ENCODE assay signal across 9 mouse cellular contexts in the genomic region with DNA sequence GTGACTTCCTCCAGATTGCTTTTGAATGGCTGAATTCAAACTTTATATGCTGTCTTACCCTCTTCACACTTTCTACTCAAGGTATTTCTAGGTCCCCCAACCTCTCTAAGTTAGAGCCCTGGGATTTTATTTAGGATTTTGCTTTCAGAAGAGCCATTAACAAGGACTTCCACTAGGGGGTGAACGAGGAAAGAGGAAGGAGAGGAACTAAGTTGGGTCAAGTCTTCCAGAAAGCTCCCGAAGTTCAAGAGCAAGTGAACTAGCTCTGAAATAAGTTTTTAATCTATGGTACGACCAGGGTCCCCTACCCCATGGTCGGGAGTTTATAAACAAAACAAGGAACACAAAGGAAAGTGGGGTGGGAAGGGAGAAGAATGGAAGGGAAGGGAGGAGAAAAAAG. TPM values are rescaled to one million over a fixed set of nuclear protein-coding genes. Genes with fewer than 3 reads are reported as not detected.
DNase-seq lines count a peak whose midpoint lies in the region; ATAC-seq and TF ChIP-seq lines count a peak whose summit lies in the region.
"Had no signal": no experiment of that assay in that cellular context is flagged by ENCODE, and none has a peak within 500 bp of the region (broad histone marks: within the 10 kb centered on the region; RNA-seq: fewer than 3 reads in every experiment).

No protein-coding gene starts in this region.

- POLR2A ChIA-PET in Patski (lab: Charles Lee): no interaction called here

- no peak for TF ChIP-seq POLR2A in kidney, adult 2 months (IDR thresholded peaks at IDR 0.05; ENCODE audit: low read depth, low read length)

- H3K4me1 ChIP-seq in kidney, adult 2 months (ENCODE audit: control insufficient read depth, insufficient read depth, low read length): no peaks in the 10 kb centered on the region
- H3K4me1 ChIP-seq in forebrain, embryonic 10.5 days: no peaks in the 10 kb centered on the region
- H3K4me1 ChIP-seq: hindbrain, embryonic 15.5 days had no signal

- no peaks in the 10 kb centered on the region for H3K9me3 ChIP-seq in forebrain, embryonic 10.5 days
- H3K9me3 ChIP-seq: hindbrain, embryonic 15.5 days had no signal

- in situ Hi-C loops in Patski (cut with MboI; ENCODE audit: low pct_unique_long_range_greater_than_20kb): no loop called here

- H3K27me3 ChIP-seq in kidney, adult 2 months (replicated peaks; ENCODE audit: control insufficient read depth, insufficient read depth, low read length): no peaks in the 10 kb centered on the region
- H3K27me3 ChIP-seq in Patski: peaks cover 31% of the 10 kb centered on the region
- no peaks in the 10 kb centered on the region for H3K27me3 ChIP-seq in forebrain, embryonic 10.5 days (ENCODE audit: poor library complexity, severe bottlenecking)
- H3K27me3 ChIP-seq: hindbrain, embryonic 15.5 days had no signal

- no peaks in the 10 kb centered on the region for H3K36me3 ChIP-seq in kidney, adult 2 months (ENCODE audit: control insufficient read depth, insufficient read depth, low read length)
- H3K36me3 ChIP-seq in forebrain, embryonic 10.5 days (replicated peaks): no peaks in the 10 kb centered on the region
- H3K36me3 ChIP-seq: hindbrain, embryonic 15.5 days had no signal

- H3K27ac ChIP-seq in kidney, adult 2 months (ENCODE audit: insufficient read depth, low read depth, low read length): no peak overlapping the region
- H3K27ac ChIP-seq in forebrain, embryonic 10.5 days: no peak overlapping the region
- H3K27ac ChIP-seq: hindbrain, embryonic 15.5 days had no signal

- TF ChIP-seq CTCF in kidney, adult 2 months (conservative IDR thresholded peaks at IDR 0.05; ENCODE audit: insufficient read depth, insufficient read length, low read depth, low read length): no peak
- peak; percentile 39 for TF ChIP-seq CTCF in Patski (IDR thresholded peaks at IDR 0.05)

- WGBS in kidney, adult 2 months: 32% methylated on average over 4 of the region's 4 CpGs
- 51% methylated on average over 4 of the region's 4 CpGs for WGBS in forebrain, embryonic 10.5 days

- peak; percentile 32 for DNase-seq in kidney, adult 2 months
- DNase-seq in kidney, postnatal 36 days: no peak
- DNase-seq in B cell, adult 2 months: peak; percentile 41 to 48
- no peak for DNase-seq in Patski (ENCODE audit: low read depth, low spot score)
- peak; percentile 83 for DNase-seq in induced T-regulatory cell, adult 2 months (ENCODE audit: low read depth)
- no peak for DNase-seq in forebrain, embryonic 10.5 days (ENCODE audit: extremely low spot score, low spot score)
- no peak for DNase-seq in c-Kit-positive CD71-positive TER-119-positive erythroid progenitor cells, embryonic 14.5 days (ENCODE audit: low spot score)
- no peak for DNase-seq in right cerebral cortex, postnatal 4 days

- no peak overlapping the region for H3K4me3 ChIP-seq in kidney, adult 2 months (ENCODE audit: insufficient read depth, low read depth, low read length)
- H3K4me3 ChIP-seq in forebrain, embryonic 10.5 days: no peak overlapping the region
- H3K4me3 ChIP-seq: hindbrain, embryonic 15.5 days had no signal

- CTCF ChIA-PET in Patski (lab: Charles Lee): interaction anchor here (1.0 kb wide), 1 partner anchor 77 kb away, joined by 3 read pairs; no protein-coding TSS in a partner anchor

- no peak for ATAC-seq in Patski

RNA-seq across cellular contexts. Expression of a gene that starts 0.5 kb away (rescaled TPM):
- polyA plus RNA-seq in kidney, adult 2 months (2012; rRNA removed): 0.33 and 7.3 TPM in 2 replicates
- not detected for polyA plus RNA-seq in Patski (2021)
- polyA plus RNA-seq in forebrain, embryonic 10.5 days (2016; fragmentation: Nextera tagmentation; extraction: Ambion mirVana): not detected in 2 replicates

RNA-seq across cellular contexts. Expression of a gene that starts 13.2 kb away (rescaled TPM):
- polyA plus RNA-seq in kidney, adult 2 months (2012; rRNA removed): 0.37 and 0.42 TPM in 2 replicates
- not detected for polyA plus RNA-seq in Patski (2021)
- not detected in 2 replicates for polyA plus RNA-seq in forebrain, embryonic 10.5 days (2016; fragmentation: Nextera tagmentation; extraction: Ambion mirVana)
- polyA plus RNA-seq: hindbrain, embryonic 15.5 days had no signal

RNA-seq across cellular contexts. Expression of a gene that starts 53.8 kb away (rescaled TPM):
- 0.38 and 0.71 TPM in 2 replicates for polyA plus RNA-seq in kidney, adult 2 months (2012; rRNA removed)
- 0.05 TPM for polyA plus RNA-seq in Patski (2021)
- polyA plus RNA-seq in forebrain, embryonic 10.5 days (2016; fragmentation: Nextera tagmentation; extraction: Ambion mirVana): not detected in 2 replicates
- polyA plus RNA-seq: hindbrain, embryonic 15.5 days had no signal

Comparison
In these comparisons a context has a peak if more than half of its experiments do, and no peak if none do; other contexts are left out.
1. DNase-seq: peak in kidney, adult 2 months (single experiment), B cell, adult 2 months (2 of 2) and induced T-regulatory cell, adult 2 months (single experiment); none in kidney, postnatal 36 days (0 of 2), Patski (single experiment), forebrain, embryonic 10.5 days (single experiment), c-Kit-positive CD71-positive TER-119-positive erythroid progenitor cells, embryonic 14.5 days (single experiment) and right cerebral cortex, postnatal 4 days (single experiment).